Mouse (Mus musculus): ENCODE data around the gene 1700018G05Rik. TPM values are rescaled to one million over a fixed set of nuclear protein-coding genes. Genes with fewer than 3 reads are reported as not detected.

1700018G05Rik gene
- total and polyA plus RNA-seq, 3 experiments: not detected

- Histone ChIP-seq H3K36me3 (ENCODE audit: control insufficient read depth in 1 of 2, insufficient read depth in 2 of 2, low read length in 2 of 2) (no peaks in the 10 kb centered on the region), H3K9ac (ENCODE audit: control insufficient read depth, low read depth, low read length, poor library complexity, severe bottlenecking) (no peak overlapping the region), H3K27me3 (ENCODE audit: control insufficient read depth in 1 of 2, insufficient read depth in 2 of 2, low read length in 2 of 2) (no peaks in the 10 kb centered on the region), H3K79me2 (ENCODE audit: control insufficient read depth, insufficient read depth, low read length, poor library complexity) (no peaks in the 10 kb centered on the region), H3K4me1 (ENCODE audit: control insufficient read depth in 1 of 2, insufficient read depth in 2 of 2, low read length in 2 of 2) (no peaks in the 10 kb centered on the region), H3K27ac (ENCODE audit: control insufficient read depth, low read depth, low read length) (no peak overlapping the region), H3K9me3 (replicated peaks; ENCODE audit: insufficient read depth, low read length) (no peaks in the 10 kb centered on the region), H3K4me3 (ENCODE audit: control insufficient read depth in 1 of 2, insufficient read depth in 1 of 2, low read depth in 2 of 2, low read length in 2 of 2) (no peak overlapping the region)
- no peak for DNase-seq (ENCODE audit: low read depth, low spot score)
- TF ChIP-seq NELFE (IDR thresholded peaks at IDR 0.05; ENCODE audit: low read depth, low read length) (no peak), MYC (IDR thresholded peaks at IDR 0.05; ENCODE audit: low read depth, low read length) (no peak), MAFK (IDR thresholded peaks at IDR 0.05; ENCODE audit: borderline replicate concordance, low read depth, low read length) (no peak), EP300 (IDR thresholded peaks at IDR 0.05; ENCODE audit: low read depth in 1 of 2, low read length in 2 of 2) (no peak), RAD21 (IDR thresholded peaks at IDR 0.05; ENCODE audit: low read depth, low read length) (no peak), ZMIZ1 (IDR thresholded peaks at IDR 0.05; ENCODE audit: low read depth, low read length) (no peak), MAX (IDR thresholded peaks at IDR 0.05; ENCODE audit: low read length) (no peak), ZNF384 (IDR thresholded peaks at IDR 0.05; ENCODE audit: low read depth, low read length) (no peak), MEF2A (IDR thresholded peaks at IDR 0.05; ENCODE audit: extremely low read depth, insufficient replicate concordance, low read depth, low read length, poor library complexity, severe bottlenecking) (no peak), RCOR1 (IDR thresholded peaks at IDR 0.05; ENCODE audit: low read depth, low read length) (no peak), CHD1 (IDR thresholded peaks at IDR 0.05; ENCODE audit: low read depth, low read length) (no peak), SMC3 (IDR thresholded peaks at IDR 0.05; ENCODE audit: low read depth, low read length) (no peak), KAT2A (conservative IDR thresholded peaks at IDR 0.05; ENCODE audit: low read depth, low read length) (no peak), CTCF (IDR thresholded peaks at IDR 0.05 in 2 of 3, conservative IDR thresholded peaks at IDR 0.05 in 1 of 3; ENCODE audit: control insufficient read depth in 1 of 3, insufficient read depth in 1 of 3, low read depth in 2 of 3, low read length in 3 of 3, poor library complexity in 1 of 3, severe bottlenecking in 1 of 3) (no peak), MYB (IDR thresholded peaks at IDR 0.05; ENCODE audit: low read depth, low read length) (no peak), GABPA (IDR thresholded peaks at IDR 0.05; ENCODE audit: low read depth, low read length) (no peak), POLR2A (IDR thresholded peaks at IDR 0.05; ENCODE audit: control insufficient read depth in 1 of 2, insufficient read depth in 1 of 2, low read depth in 1 of 2, low read length in 2 of 2, poor library complexity in 1 of 2) (no peak), USF2 (IDR thresholded peaks at IDR 0.05; ENCODE audit: borderline replicate concordance in 1 of 2, insufficient read depth in 1 of 2, low read depth in 1 of 2, low read length in 2 of 2) (no peak)
Measured at GRCm38 (mm10) chrX:102933571-102934394, 5.6 kb downstream of the 1700018G05Rik start.

- Histone ChIP-seq H3K9me3 (replicated peaks; ENCODE audit: insufficient read depth, low read length) (no peaks in the 10 kb centered on the region), H3K4me3 (ENCODE audit: control insufficient read depth in 1 of 2, insufficient read depth in 1 of 2, low read depth in 2 of 2, low read length in 2 of 2) (no peak overlapping the region), H3K4me1 (ENCODE audit: control insufficient read depth in 1 of 2, insufficient read depth in 2 of 2, low read length in 2 of 2) (no peaks in the 10 kb centered on the region), H3K9ac (ENCODE audit: control insufficient read depth, low read depth, low read length, poor library complexity, severe bottlenecking) (no peak overlapping the region), H3K27ac (ENCODE audit: control insufficient read depth, low read depth, low read length) (no peak overlapping the region), H3K36me3 (ENCODE audit: control insufficient read depth in 1 of 2, insufficient read depth in 2 of 2, low read length in 2 of 2) (no peaks in the 10 kb centered on the region), H3K27me3 (ENCODE audit: control insufficient read depth in 1 of 2, insufficient read depth in 2 of 2, low read length in 2 of 2) (no peaks in the 10 kb centered on the region), H3K79me2 (ENCODE audit: control insufficient read depth, insufficient read depth, low read length, poor library complexity) (no peaks in the 10 kb centered on the region)
- no peak for TF ChIP-seq JUND (IDR thresholded peaks at IDR 0.05; ENCODE audit: low read depth, low read length)
- DNase-seq (ENCODE audit: low read depth, low spot score): no peak
Measured at GRCm38 (mm10) chrX:102934395-102934764, 6.2 kb downstream of the 1700018G05Rik start.
